Mouse (Mus musculus) megakaryocyte, embryonic 14.5 days (primary cell): ENCODE measurements around the gene Plch1.

Source experiments
- FLI1 ChIP-seq: IDR thresholded peaks from 2 replicates; pipeline ENCODE4 v1.6.1; 2012; ENCODE audit warnings: low read length, inconsistent platforms, mixed read lengths
- GATA1 ChIP-seq: IDR thresholded peaks from 3 replicates; pipeline ENCODE4 v1.6.1; 2012; ENCODE audit warnings: mixed read lengths, low read length, inconsistent platforms, borderline replicate concordance

DNA sequence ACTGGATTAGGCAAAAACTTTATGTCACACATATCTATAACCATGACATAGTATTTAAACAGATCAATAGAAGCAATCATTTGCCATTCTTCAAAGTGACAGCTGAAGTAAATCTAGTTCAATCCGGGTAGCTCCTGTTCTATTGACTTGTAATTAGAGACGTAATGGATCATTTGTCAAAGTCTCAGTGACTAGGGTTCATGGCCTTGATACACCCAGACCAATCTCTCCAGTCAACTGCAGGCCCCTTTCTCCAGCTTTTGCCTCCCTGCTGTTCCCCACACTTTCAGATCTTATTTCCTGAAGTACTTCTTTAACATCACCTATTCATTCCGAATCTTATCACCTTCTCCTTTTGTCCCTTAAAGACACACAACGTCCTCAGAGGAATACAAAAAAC is 56.8 kb downstream of the Plch1 start:
- TF ChIP-seq GATA1 = no peak
- TF ChIP-seq FLI1 = no peak
